Mouse (Mus musculus) forebrain, embryonic 16.5 days (tissue): ENCODE results near the gene Trim44. TPM values are rescaled to one million over a fixed set of nuclear protein-coding genes. Genes with fewer than 3 reads are reported as not detected.

Experiments used
- ATAC-seq: fragments of 200-750 bp; cut with Nextera tagmentation; 2 replicates; pipeline ENCODE4 v1.8.0; 2017; ENCODE audit warnings: mild to moderate bottlenecking, moderate library complexity
- H3K27ac ChIP-seq: fragments of 300-500 bp; sonication (generic); 2 replicates; pipeline ENCODE4 v1.5.1; 2014; ENCODE audit warnings: low read length, control low read depth
- H3K27me3 ChIP-seq: fragments of 300-500 bp; sonication (generic); replicated peaks from 2 replicates; pipeline ENCODE4 v1.6.1; 2014; ENCODE audit warnings: low read length; ENCODE audit not compliant: control insufficient read depth, insufficient read depth
- H3K36me3 ChIP-seq: fragments of 300-500 bp; sonication (generic); 2 replicates; pipeline ENCODE4 v1.6.1; 2014; ENCODE audit not compliant: control insufficient read depth, insufficient read depth
- H3K4me1 ChIP-seq: fragments of 300-500 bp; sonication (generic); replicated peaks from 2 replicates; pipeline ENCODE4 v1.6.1; 2014; ENCODE audit warnings: low read length; ENCODE audit not compliant: control insufficient read depth, insufficient read depth
- H3K4me2 ChIP-seq: fragments of 300-500 bp; sonication (generic); 2 replicates; pipeline ENCODE4 v1.6.1; 2014; ENCODE audit warnings: mild to moderate bottlenecking, low read length, control low read depth
- H3K4me3 ChIP-seq: fragments of 300-500 bp; sonication (generic); replicated peaks from 2 replicates; pipeline ENCODE4 v1.5.1; 2014; ENCODE audit warnings: mild to moderate bottlenecking, low read length, control low read depth
- H3K9ac ChIP-seq: fragments of 300-500 bp; sonication (generic); replicated peaks from 2 replicates; pipeline ENCODE4 v1.6.1; 2014; ENCODE audit warnings: low read depth, low read length, control low read depth
- H3K9me3 ChIP-seq: fragments of 300-500 bp; sonication (generic); 2 replicates; pipeline ENCODE4 v1.6.1; 2016; ENCODE audit warnings: low read length; ENCODE audit not compliant: control insufficient read depth
- WGBS: fragments of 180-500 bp; shearing (Covaris S2); extraction: QIAGEN DNeasy Blood & Tissue Kit; methylation state at CpG from one replicate; pipeline ENCODE4 v1.1.7; 2014; 5-methylcytosine and 5-hydroxymethylcytosine counted together
- polyA plus RNA-seq: library from polyadenylated mRNA; unstranded; fragments of >200 nt; fragmentation: Nextera tagmentation; extraction: Ambion mirVana; gene quantifications from 2 replicates; pipeline ENCODE4 v1.2.1, GENCODE M21; 2015

The Trim44 gene
- polyA plus RNA-seq: 43.7 and 48.2 TPM in 2 replicates

GRCm38 (mm10) chr2:102407363-102408184 is at the start of gene Trim44:
TSS of gene Trim44 (minus strand) at chr2:102407828.
- peak within 1 kb of the TSS; percentile 12; the same call in 1 of the 2 replicates for H3K4me3 ChIP-seq

GRCm38 (mm10) chr2:102455126-102455525 is 47.5 kb upstream of the Trim44 start:
- Histone ChIP-seq H3K4me1 (peaks cover 9% of the 10 kb centered on the region), H3K4me3 (no peak overlapping the region), H3K4me2 (no peak overlapping the region), H3K27ac (no peak overlapping the region), H3K9ac (no peak overlapping the region), H3K27me3 (no peaks in the 10 kb centered on the region), H3K9me3 (no peaks in the 10 kb centered on the region), H3K36me3 (no peaks in the 10 kb centered on the region)
- 93% methylated on average over 1 of the region's 1 CpGs for WGBS
- ATAC-seq: no peak

More at GRCm38 (mm10) chr2:102407363-102408184, at the start of gene Trim44:
- ATAC-seq: peak; percentile 68
- 0 out of 2 replicates have a peak within 1 kb of the TSS, but pooled peaks have one; percentile 5 for H3K9ac ChIP-seq
- 18% methylated on average over 14 of the region's 14 CpGs for WGBS
- H3K36me3 ChIP-seq: no peaks in the 10 kb centered on the region
- no peaks in the 10 kb centered on the region for H3K27me3 ChIP-seq
- H3K4me1 ChIP-seq: peaks cover 21% of the 10 kb centered on the region
- peak within 1 kb of the TSS; percentile 13 for H3K27ac ChIP-seq
- H3K4me2 ChIP-seq: peak within 1 kb of the TSS; percentile 40
- no peaks in the 10 kb centered on the region for H3K9me3 ChIP-seq

- Histone ChIP-seq H3K4me1 (peaks cover 16% of the 10 kb centered on the region), H3K4me3 (no peak overlapping the region), H3K9ac (no peak overlapping the region), H3K9me3 (no peaks in the 10 kb centered on the region), H3K36me3 (no peaks in the 10 kb centered on the region), H3K4me2 (no peak overlapping the region), H3K27me3 (no peaks in the 10 kb centered on the region), H3K27ac (no peak overlapping the region)
- ATAC-seq: no peak
- WGBS: 26% methylated on average over 3 of the region's 3 CpGs
Observed at GRCm38 (mm10) chr2:102453447-102453846, 45.8 kb upstream of the Trim44 start.

- peak within 1 kb of the TSS; percentile 69 for H3K4me3 ChIP-seq
- no peaks in the 10 kb centered on the region; the same call in 1 of the 2 replicates for H3K36me3 ChIP-seq
- H3K4me1 ChIP-seq: peaks cover 24% of the 10 kb centered on the region
- no peaks in the 10 kb centered on the region for H3K27me3 ChIP-seq
- H3K4me2 ChIP-seq: peak within 1 kb of the TSS; percentile 70
- WGBS: 1% methylated on average over 46 of the region's 49 CpGs
- peak within 1 kb of the TSS; percentile 95 for H3K27ac ChIP-seq
- ATAC-seq: peak; percentile 83
- H3K9ac ChIP-seq: peak within 1 kb of the TSS; percentile 87
- no peaks in the 10 kb centered on the region for H3K9me3 ChIP-seq
Observed at GRCm38 (mm10) chr2:102451671-102452549, 44.3 kb upstream of the Trim44 start, which contains the start of gene Fjx1. TSS of gene Fjx1 (minus strand) at chr2:102452499.

- under 1% methylated on average over 101 of the region's 109 CpGs for WGBS
- ATAC-seq: peak; percentile 63
Observed at GRCm38 (mm10) chr2:102450761-102451670, 43.4 kb upstream of the Trim44 start.

GRCm38 (mm10) chr2:102450248-102450760 is 42.7 kb upstream of the Trim44 start:
- under 1% methylated on average over 43 of the region's 43 CpGs for WGBS
- Histone ChIP-seq H3K4me2 (peak overlapping the region; percentile 70), H3K36me3 (no peaks in the 10 kb centered on the region; the same call in 1 of the 2 replicates), H3K9me3 (no peaks in the 10 kb centered on the region), H3K9ac (peak overlapping the region; percentile 87), H3K4me1 (peaks cover 24% of the 10 kb centered on the region), H3K4me3 (peak overlapping the region; percentile 69), H3K27me3 (no peaks in the 10 kb centered on the region), H3K27ac (peak overlapping the region; percentile 95)
- ATAC-seq: peak; percentile 23

More at GRCm38 (mm10) chr2:102450761-102451670, 43.4 kb upstream of the Trim44 start:
- Histone ChIP-seq H3K27ac (peak overlapping the region; percentile 95), H3K9ac (peak overlapping the region; percentile 87), H3K4me3 (peak overlapping the region; percentile 69), H3K4me1 (peaks cover 24% of the 10 kb centered on the region), H3K4me2 (peak overlapping the region; percentile 70), H3K9me3 (no peaks in the 10 kb centered on the region), H3K27me3 (no peaks in the 10 kb centered on the region), H3K36me3 (no peaks in the 10 kb centered on the region; the same call in 1 of the 2 replicates)

GRCm38 (mm10) chr2:102449630-102450247 is 42.1 kb upstream of the Trim44 start:
- peak overlapping the region; percentile 70 for H3K4me2 ChIP-seq
- H3K36me3 ChIP-seq: no peaks in the 10 kb centered on the region; the same call in 1 of the 2 replicates
- H3K4me1 ChIP-seq: peaks cover 24% of the 10 kb centered on the region
- peak overlapping the region; percentile 69 for H3K4me3 ChIP-seq
- peak overlapping the region; percentile 87 for H3K9ac ChIP-seq
- no peaks in the 10 kb centered on the region for H3K9me3 ChIP-seq
- ATAC-seq: peak; percentile 21; the same call in 1 of the 2 replicates
- WGBS: under 1% methylated on average over 17 of the region's 17 CpGs
- H3K27me3 ChIP-seq: no peaks in the 10 kb centered on the region
- peak overlapping the region; percentile 95 for H3K27ac ChIP-seq

GRCm38 (mm10) chr2:102449056-102449455 is 41.4 kb upstream of the Trim44 start:
- Histone ChIP-seq H3K27me3 (no peaks in the 10 kb centered on the region), H3K9ac (peak overlapping the region; percentile 47), H3K4me2 (peak overlapping the region; percentile 70), H3K4me1 (peaks cover 24% of the 10 kb centered on the region), H3K4me3 (peak overlapping the region; percentile 37), H3K36me3 (no peaks in the 10 kb centered on the region; the same call in 1 of the 2 replicates), H3K27ac (no peak overlapping the region), H3K9me3 (no peaks in the 10 kb centered on the region)
- ATAC-seq: no peak
- WGBS: 12% methylated on average over 1 of the region's 1 CpGs
